Mouse (Mus musculus) MN1 (cell line): ENCODE results near the gene Taar9.
"Not testable (repeated sequence)": the region's sequence is repeated elsewhere in the genome, so short reads cannot be mapped to it uniquely, and the experiment has no call there.

Experiments used
- DNase-seq: peaks from one replicate; pipeline ENCODE4 v3.0.0-alpha.2; 2016; ENCODE audit warnings: low spot score

Taar9 gene

DNA sequence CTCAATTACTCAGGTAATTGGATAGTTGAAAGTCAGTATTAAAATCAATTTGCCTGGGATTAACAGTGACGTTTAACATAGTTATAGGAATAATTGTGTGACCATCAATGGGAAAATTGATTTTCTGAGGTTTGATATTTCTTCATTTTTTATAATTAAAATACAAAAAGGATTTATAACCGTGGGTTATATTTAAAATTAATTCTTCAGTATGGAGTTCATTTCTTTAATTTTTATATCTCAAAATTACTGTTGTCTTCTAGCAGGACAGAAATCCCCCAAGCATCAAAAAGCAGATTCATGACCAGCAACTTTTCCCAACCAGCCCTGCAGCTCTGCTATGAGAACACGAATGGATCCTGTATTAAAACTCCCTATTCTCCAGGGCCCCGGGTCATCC lies 33.1 kb downstream of the Taar9 start, which contains the start of gene Taar8a:
Gene Taar8a (plus strand): TSS at position 301 of the 400 bp plus-strand sequence.
- DNase-seq: not testable (repeated sequence)

DNA sequence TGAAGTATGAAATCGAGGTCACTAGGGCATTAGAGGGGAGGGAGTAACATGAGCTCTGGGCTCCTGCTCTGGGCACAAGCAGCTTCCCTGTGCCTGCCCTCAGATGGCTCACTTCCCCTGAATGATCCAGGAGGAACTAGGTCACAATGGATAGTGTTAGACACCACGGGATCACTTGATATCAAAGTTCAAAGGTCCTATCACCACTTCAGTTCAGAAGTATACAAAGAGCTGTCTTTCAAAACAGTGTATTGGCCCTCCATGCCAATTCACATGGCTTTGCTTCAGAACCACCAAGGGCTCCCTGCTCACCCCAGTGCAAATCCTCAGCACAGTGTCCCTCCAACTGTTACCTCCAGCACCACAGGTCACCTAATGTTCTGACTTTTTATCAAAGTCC lies 34.6 kb downstream of the Taar9 start:
- not testable (repeated sequence) for DNase-seq

DNA sequence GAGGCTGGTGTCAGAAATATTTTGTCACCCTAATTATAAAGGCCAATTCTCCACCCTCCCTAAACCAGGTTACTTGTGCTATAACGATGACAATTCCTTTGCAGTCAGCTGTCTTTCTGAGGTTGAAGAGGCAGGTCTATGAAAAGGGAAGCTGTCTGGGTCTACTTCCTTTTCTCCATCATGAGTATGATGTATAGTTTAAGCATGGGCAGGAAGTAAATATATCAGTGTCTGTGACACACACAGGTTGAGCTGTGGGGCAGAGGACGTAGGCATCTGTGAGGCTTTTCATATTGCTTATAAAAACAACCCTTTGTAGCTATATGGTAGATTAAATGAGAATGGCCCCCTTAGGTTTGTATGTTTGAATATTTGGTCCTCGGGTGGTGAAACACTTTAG lies 50.3 kb downstream of the Taar9 start:
- no peak for DNase-seq
